Mouse (Mus musculus): ENCODE measurements around the gene Drg2. TPM values are rescaled to one million over a fixed set of nuclear protein-coding genes. Genes with fewer than 3 reads are reported as not detected.
A peak's percentile ranks its signal among the peaks of the same experiment; 100 is the strongest.

Gene Drg2
- polyA plus RNA-seq (2012; rRNA removed) = 26.4 and 27.6 TPM in 2 replicates

- peaks cover 4% of the 10 kb centered on the region; the same call in 1 of the 2 replicates for H3K4me1 ChIP-seq (ENCODE audit: control insufficient read depth, insufficient read depth, insufficient read length)
- peak within 1 kb of the TSS; percentile 75 for H3K4me3 ChIP-seq (ENCODE audit: extremely low read depth, insufficient read depth, insufficient read length)
- 7% methylated on average over 27 of the region's 27 CpGs for WGBS
- peak within 1 kb of the TSS; percentile 52 for H3K27ac ChIP-seq (ENCODE audit: insufficient read depth, low read length)
- H3K27me3 ChIP-seq (ENCODE audit: control insufficient read depth, insufficient read depth, low read length) = no peaks in the 10 kb centered on the region
- DNase-seq (ENCODE audit: low read depth in 1 of 2, low spot score in 2 of 2) = peak; percentile 80 to 86
- TF ChIP-seq POLR2A (IDR thresholded peaks at IDR 0.05; ENCODE audit: low read depth, low read length) (peak; percentile 54; the same call in 1 of the 2 replicates), CTCF (IDR thresholded peaks at IDR 0.05; ENCODE audit: extremely low read depth, insufficient read depth, insufficient read length, insufficient replicate concordance) (no peak)
- H3K36me3 ChIP-seq (ENCODE audit: control insufficient read depth, insufficient read depth, low read length) = peaks cover 11% of the 10 kb centered on the region; the same call in 1 of the 2 replicates
Measured at GRCm38 (mm10) chr11:60454080-60454744, at the start of gene Drg2. Drg2 (plus strand) TSS chr11:60454591.

GRCm38 (mm10) chr11:60406606-60407005 is 47.8 kb upstream of the Drg2 start:
- H3K36me3 ChIP-seq (ENCODE audit: control insufficient read depth, insufficient read depth, low read length) = peaks cover 39% of the 10 kb centered on the region
- no peak overlapping the region for H3K4me3 ChIP-seq (ENCODE audit: extremely low read depth, insufficient read depth, insufficient read length)
- no peaks in the 10 kb centered on the region for H3K27me3 ChIP-seq (ENCODE audit: control insufficient read depth, insufficient read depth, low read length)
- no peak overlapping the region for H3K27ac ChIP-seq (ENCODE audit: insufficient read depth, low read length)
- TF ChIP-seq CTCF (IDR thresholded peaks at IDR 0.05; ENCODE audit: extremely low read depth, insufficient read depth, insufficient read length, insufficient replicate concordance) = no peak
- TF ChIP-seq POLR2A (IDR thresholded peaks at IDR 0.05; ENCODE audit: low read depth, low read length) = no peak
- no peaks in the 10 kb centered on the region for H3K4me1 ChIP-seq (ENCODE audit: control insufficient read depth, insufficient read depth, insufficient read length)
- WGBS = 98% methylated on average over 1 of the region's 1 CpGs
- DNase-seq (ENCODE audit: low read depth in 1 of 2, low spot score in 2 of 2) = no peak

GRCm38 (mm10) chr11:60412173-60412572 is 42.2 kb upstream of the Drg2 start:
- Histone ChIP-seq H3K4me3 (ENCODE audit: extremely low read depth, insufficient read depth, insufficient read length) (no peak overlapping the region), H3K36me3 (ENCODE audit: control insufficient read depth, insufficient read depth, low read length) (peaks cover 11% of the 10 kb centered on the region), H3K27ac (ENCODE audit: insufficient read depth, low read length) (no peak overlapping the region), H3K27me3 (ENCODE audit: control insufficient read depth, insufficient read depth, low read length) (no peaks in the 10 kb centered on the region), H3K4me1 (ENCODE audit: control insufficient read depth, insufficient read depth, insufficient read length) (peaks cover 7% of the 10 kb centered on the region)
- TF ChIP-seq CTCF (IDR thresholded peaks at IDR 0.05; ENCODE audit: extremely low read depth, insufficient read depth, insufficient read length, insufficient replicate concordance) = no peak
- no peak for TF ChIP-seq POLR2A (IDR thresholded peaks at IDR 0.05; ENCODE audit: low read depth, low read length)
- DNase-seq (ENCODE audit: low read depth in 1 of 2, low spot score in 2 of 2) = peak; percentile 41 to 42
- WGBS = 5% methylated on average over 3 of the region's 3 CpGs

- Histone ChIP-seq H3K4me3 (ENCODE audit: extremely low read depth, insufficient read depth, insufficient read length) (no peak overlapping the region), H3K27me3 (ENCODE audit: control insufficient read depth, insufficient read depth, low read length) (no peaks in the 10 kb centered on the region), H3K27ac (ENCODE audit: insufficient read depth, low read length) (no peak overlapping the region), H3K36me3 (ENCODE audit: control insufficient read depth, insufficient read depth, low read length) (peaks cover 9% of the 10 kb centered on the region), H3K4me1 (ENCODE audit: control insufficient read depth, insufficient read depth, insufficient read length) (peaks cover 7% of the 10 kb centered on the region)
- 87% methylated on average over 2 of the region's 2 CpGs for WGBS
- no peak for DNase-seq (ENCODE audit: low read depth in 1 of 2, low spot score in 2 of 2)
- TF ChIP-seq POLR2A (IDR thresholded peaks at IDR 0.05; ENCODE audit: low read depth, low read length) (no peak), CTCF (IDR thresholded peaks at IDR 0.05; ENCODE audit: extremely low read depth, insufficient read depth, insufficient read length, insufficient replicate concordance) (no peak)
Measured at GRCm38 (mm10) chr11:60412921-60413320, 41.5 kb upstream of the Drg2 start.

- H3K4me1 ChIP-seq (ENCODE audit: control insufficient read depth, insufficient read depth, insufficient read length) = peaks cover 14% of the 10 kb centered on the region
- H3K36me3 ChIP-seq (ENCODE audit: control insufficient read depth, insufficient read depth, low read length) = no peaks in the 10 kb centered on the region
- peak in 1 of 2 experiments; percentile 12 for DNase-seq (ENCODE audit: low read depth in 1 of 2, low spot score in 2 of 2)
- peak overlapping the region; percentile 75 for H3K27ac ChIP-seq (ENCODE audit: insufficient read depth, low read length)
- peak overlapping the region; percentile 92 for H3K4me3 ChIP-seq (ENCODE audit: extremely low read depth, insufficient read depth, insufficient read length)
- no peaks in the 10 kb centered on the region for H3K27me3 ChIP-seq (ENCODE audit: control insufficient read depth, insufficient read depth, low read length)
- no peak for TF ChIP-seq CTCF (IDR thresholded peaks at IDR 0.05; ENCODE audit: extremely low read depth, insufficient read depth, insufficient read length, insufficient replicate concordance)
- under 1% methylated on average over 21 of the region's 21 CpGs for WGBS
Measured at GRCm38 (mm10) chr11:60416590-60416962, 37.8 kb upstream of the Drg2 start.

GRCm38 (mm10) chr11:60416963-60417716 is 37.3 kb upstream of the Drg2 start, which contains the start of gene Gid4:
Gid4 (plus strand) TSS chr11:60417145.
- no peaks in the 10 kb centered on the region for H3K27me3 ChIP-seq (ENCODE audit: control insufficient read depth, insufficient read depth, low read length)
- DNase-seq (ENCODE audit: low read depth in 1 of 2, low spot score in 2 of 2) = peak; percentile 97 to 99
- H3K4me1 ChIP-seq (ENCODE audit: control insufficient read depth, insufficient read depth, insufficient read length) = peaks cover 14% of the 10 kb centered on the region
- H3K4me3 ChIP-seq (ENCODE audit: extremely low read depth, insufficient read depth, insufficient read length) = peak within 1 kb of the TSS; percentile 94
- H3K36me3 ChIP-seq (ENCODE audit: control insufficient read depth, insufficient read depth, low read length) = no peaks in the 10 kb centered on the region
- peak within 1 kb of the TSS; percentile 86 for H3K27ac ChIP-seq (ENCODE audit: insufficient read depth, low read length)
- no peak for TF ChIP-seq CTCF (IDR thresholded peaks at IDR 0.05; ENCODE audit: extremely low read depth, insufficient read depth, insufficient read length, insufficient replicate concordance)
- TF ChIP-seq POLR2A (IDR thresholded peaks at IDR 0.05; ENCODE audit: low read depth, low read length) = peak; percentile 63
- WGBS = under 1% methylated on average over 72 of the region's 81 CpGs
